Mouse (Mus musculus) E14TG2a.4 (cell line): ENCODE measurements around the gene Vsig10.
A peak's percentile ranks its signal among the peaks of the same experiment; 100 is the strongest.

Experiments
- H3K27me3 ChIP-seq: 2 replicates; pipeline ENCODE4 v1.6.1; 2014; ENCODE audit warnings: low read length, control low read depth; ENCODE audit not compliant: insufficient read depth
- H3K36me3 ChIP-seq: 2 replicates; pipeline ENCODE4 v1.6.1; 2014; ENCODE audit warnings: low read length, control low read depth; ENCODE audit not compliant: insufficient read depth
- H3K4me1 ChIP-seq: replicated peaks from 2 replicates; pipeline ENCODE4 v1.6.1; 2014; ENCODE audit warnings: low read depth, low read length, control low read depth
- H3K4me3 ChIP-seq: replicated peaks from 2 replicates; pipeline ENCODE4 v1.5.1; 2014; ENCODE audit warnings: mild to moderate bottlenecking, low read length
- H3K9me3 ChIP-seq: 2 replicates; pipeline ENCODE4 v1.6.1; 2014; ENCODE audit warnings: low read length, control low read depth
- CTCF ChIP-seq: conservative IDR thresholded peaks from 2 replicates; pipeline ENCODE4 v1.5.1; 2014; ENCODE audit warnings: low read length
- NANOG ChIP-seq: IDR thresholded peaks from 2 replicates; pipeline ENCODE4 v1.6.1; 2014; ENCODE audit warnings: borderline replicate concordance, low read length, mixed read lengths
- POU5F1 ChIP-seq: IDR thresholded peaks from 2 replicates; pipeline ENCODE4 v1.6.1; 2014; ENCODE audit warnings: low read length, borderline replicate concordance

Vsig10 gene

DNA sequence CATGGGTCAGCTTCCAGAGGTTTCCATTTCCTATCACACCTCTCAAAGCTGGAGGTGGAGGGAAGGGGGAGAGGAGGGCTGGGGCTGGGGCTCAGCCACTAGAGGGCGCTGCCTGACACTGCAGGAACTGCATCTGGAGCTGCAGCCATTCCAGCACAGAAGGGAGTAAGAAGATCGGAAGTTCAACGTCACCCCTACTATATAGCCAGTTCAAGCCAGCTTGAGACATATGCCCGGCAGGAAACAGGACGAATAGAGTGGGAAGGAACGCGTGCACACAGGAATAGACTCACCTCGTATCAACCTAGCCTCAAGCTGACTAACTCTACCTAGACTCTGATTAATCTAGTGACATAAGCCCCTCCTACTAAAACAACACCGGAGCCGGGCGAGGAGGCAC is 11.2 kb upstream of the Vsig10 start:
- H3K4me3 ChIP-seq = 0 out of 2 replicates have a peak overlapping the region, but pooled peaks have one; percentile 5
- no peaks in the 10 kb centered on the region for H3K9me3 ChIP-seq
- no peaks in the 10 kb centered on the region for H3K36me3 ChIP-seq
- H3K27me3 ChIP-seq = peaks cover 5% of the 10 kb centered on the region; the same call in 1 of the 2 replicates
- peaks cover 59% of the 10 kb centered on the region for H3K4me1 ChIP-seq
- TF ChIP-seq CTCF (peak; percentile 92), POU5F1 (no peak)

DNA sequence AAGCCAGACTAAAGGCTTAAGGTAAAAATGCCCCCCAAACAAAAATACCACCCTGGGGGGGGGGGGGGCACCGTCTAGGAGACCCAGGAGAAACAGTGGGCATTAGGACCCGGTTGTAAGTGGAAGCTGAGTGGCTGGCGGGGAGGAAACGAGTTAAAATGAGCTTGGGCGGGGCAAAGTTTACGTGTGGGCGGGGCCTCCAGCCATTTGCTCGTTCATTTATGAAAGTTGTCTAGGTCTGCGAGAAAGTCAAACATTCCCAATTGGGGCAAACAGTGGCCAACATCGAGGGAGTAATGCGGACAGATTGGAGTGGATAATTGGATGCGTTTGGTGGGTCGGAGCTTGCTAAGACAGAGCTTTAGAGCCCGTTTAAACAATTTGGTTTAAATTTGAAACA is 5.5 kb upstream of the Vsig10 start:
- Histone ChIP-seq H3K4me1 (peaks cover 64% of the 10 kb centered on the region), H3K9me3 (no peaks in the 10 kb centered on the region), H3K36me3 (no peaks in the 10 kb centered on the region), H3K27me3 (peaks cover 22% of the 10 kb centered on the region), H3K4me3 (peak overlapping the region; percentile 65)
- TF ChIP-seq CTCF (no peak), POU5F1 (no peak), NANOG (no peak)

DNA sequence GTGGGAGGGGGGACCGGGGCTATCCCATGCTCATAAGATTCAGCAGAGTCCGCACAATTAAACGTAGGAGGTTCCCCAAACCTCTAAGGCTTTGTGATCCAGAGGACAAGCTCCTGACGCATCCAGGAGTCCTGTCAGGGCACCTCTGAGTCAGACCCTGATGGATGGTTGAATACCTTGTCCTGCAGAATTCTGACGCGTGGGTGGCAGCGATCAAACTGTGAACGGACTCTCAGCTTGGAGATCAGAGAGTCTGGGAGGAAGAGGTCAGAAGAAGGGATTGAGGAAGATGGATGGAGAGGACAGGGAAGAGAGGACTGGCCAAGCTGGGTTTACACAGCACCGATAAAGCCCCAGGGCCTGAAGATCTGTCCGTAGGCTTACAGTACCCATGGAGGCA is 5.0 kb upstream of the Vsig10 start:
- Histone ChIP-seq H3K36me3 (no peaks in the 10 kb centered on the region), H3K4me3 (peak overlapping the region; percentile 65), H3K9me3 (no peaks in the 10 kb centered on the region), H3K4me1 (peaks cover 67% of the 10 kb centered on the region), H3K27me3 (peaks cover 26% of the 10 kb centered on the region)
- TF ChIP-seq CTCF = no peak
- no peak for TF ChIP-seq NANOG
- no peak for TF ChIP-seq POU5F1

DNA sequence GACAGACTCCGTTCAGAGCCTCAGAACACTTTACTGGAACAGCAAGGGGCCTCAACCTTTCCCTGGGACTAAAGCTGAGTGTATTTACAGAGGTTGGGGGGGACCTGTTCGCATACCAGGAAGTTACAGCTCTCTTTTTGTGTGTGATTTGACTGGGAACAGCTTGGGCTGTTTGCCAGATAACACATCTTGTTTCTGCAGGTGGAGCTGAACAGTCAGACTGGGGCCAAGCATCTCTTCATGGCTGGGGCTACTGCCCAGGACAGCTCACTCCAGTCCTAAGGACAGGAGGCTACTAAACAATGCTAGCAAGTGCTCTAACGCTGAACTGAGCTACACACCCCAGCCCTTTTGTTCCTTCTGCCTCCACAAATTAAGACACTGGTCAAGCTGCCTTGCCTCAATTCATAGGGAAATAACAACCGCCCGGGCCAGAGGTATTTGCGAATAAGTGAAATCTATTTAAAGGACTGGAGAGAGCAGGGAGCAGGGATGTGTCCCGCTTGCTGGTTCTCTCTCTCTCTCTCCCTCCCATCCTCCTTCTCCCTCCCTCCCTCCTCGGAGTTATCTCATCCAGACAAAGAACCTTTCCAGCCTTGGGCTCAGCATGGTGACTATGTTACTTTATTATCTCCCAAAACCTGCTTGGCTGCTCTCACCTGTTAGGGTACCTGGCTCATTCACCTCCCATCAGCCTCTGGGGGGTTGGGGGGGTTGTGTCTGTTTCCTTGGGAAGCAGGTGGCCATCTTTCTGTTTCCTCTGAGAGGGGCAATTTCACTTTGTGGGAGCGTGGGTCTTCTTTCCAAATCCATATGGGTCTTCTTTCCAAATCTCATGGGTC is 4.1 kb upstream of the Vsig10 start:
- peak; percentile 71 for TF ChIP-seq NANOG
- no peak for TF ChIP-seq CTCF
- Histone ChIP-seq H3K9me3 (no peaks in the 10 kb centered on the region), H3K4me1 (peaks cover 61% of the 10 kb centered on the region), H3K36me3 (no peaks in the 10 kb centered on the region), H3K27me3 (peaks cover 31% of the 10 kb centered on the region), H3K4me3 (peak overlapping the region; percentile 65; the same call in 1 of the 2 replicates)

DNA sequence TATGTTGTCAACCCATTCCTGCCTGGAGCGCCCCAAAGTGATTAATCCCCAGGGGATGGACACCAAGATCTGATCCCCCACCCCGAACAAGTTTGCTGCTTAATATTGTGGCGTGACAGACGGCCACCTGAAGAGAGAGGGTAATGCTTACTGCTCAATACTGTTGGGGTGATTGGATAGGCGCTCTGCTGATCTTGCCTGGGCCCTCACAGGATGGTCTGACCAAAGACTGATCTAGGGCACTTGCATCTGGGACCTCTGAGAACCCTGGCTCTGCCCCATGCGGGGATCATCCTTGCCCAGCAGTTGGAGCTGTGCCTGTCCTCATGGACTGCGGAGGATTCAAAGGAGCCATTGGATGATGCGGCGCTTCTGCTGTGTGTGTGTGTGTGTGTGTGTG is 4.9 kb downstream of the Vsig10 start:
- Histone ChIP-seq H3K27me3 (peaks cover 26% of the 10 kb centered on the region), H3K4me3 (peak overlapping the region; percentile 42), H3K4me1 (peaks cover 61% of the 10 kb centered on the region), H3K36me3 (0 out of 2 replicates have a peak, but pooled peaks cover 5% of the 10 kb centered on the region), H3K9me3 (peaks cover 3% of the 10 kb centered on the region)
- TF ChIP-seq POU5F1 (no peak), NANOG (no peak), CTCF (no peak)

DNA sequence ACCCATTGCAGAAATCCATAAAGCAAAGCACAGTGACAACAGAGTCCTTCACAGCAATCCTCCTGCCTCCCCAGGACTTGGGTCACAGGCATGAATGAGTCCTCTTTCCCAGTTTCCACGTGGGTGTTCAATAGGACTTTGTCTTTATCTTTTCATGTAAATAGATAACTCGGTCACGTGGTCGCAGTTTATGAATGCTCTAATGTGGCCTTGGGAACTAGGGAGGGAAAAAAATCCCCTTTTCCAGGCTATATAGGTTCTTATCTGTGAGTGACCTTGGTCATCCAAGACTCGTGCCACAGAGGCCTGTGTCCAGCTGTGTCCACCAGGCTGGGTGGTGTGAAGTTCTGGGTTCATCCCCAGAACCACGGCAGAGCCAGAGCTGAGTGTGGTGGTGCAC is 7.5 kb downstream of the Vsig10 start:
- peaks cover 73% of the 10 kb centered on the region for H3K4me1 ChIP-seq
- H3K27me3 ChIP-seq = peaks cover 4% of the 10 kb centered on the region
- H3K4me3 ChIP-seq = no peak overlapping the region
- H3K36me3 ChIP-seq = 0 out of 2 replicates have a peak, but pooled peaks cover 5% of the 10 kb centered on the region
- no peak for TF ChIP-seq NANOG
- no peak for TF ChIP-seq CTCF
- H3K9me3 ChIP-seq = peaks cover 2% of the 10 kb centered on the region

DNA sequence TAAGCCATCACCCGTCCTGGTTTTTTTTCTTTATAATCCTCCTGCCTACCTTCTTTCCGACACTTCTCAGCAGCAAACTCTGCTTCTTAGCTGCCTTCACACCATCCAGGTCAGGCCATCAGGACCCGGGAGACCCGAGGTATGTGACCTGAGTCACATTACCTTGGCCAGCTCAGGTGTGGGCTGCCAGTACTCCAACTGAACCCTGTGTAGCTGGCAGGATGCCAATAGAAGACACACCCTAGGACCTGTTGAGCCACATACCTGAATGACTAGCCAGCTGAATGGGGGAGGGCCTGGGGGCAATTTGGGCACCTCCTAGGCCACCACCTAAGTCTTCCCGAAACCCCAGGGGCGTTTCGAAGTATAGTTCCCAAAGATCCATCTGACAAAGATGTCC is 11.6 kb downstream of the Vsig10 start:
- no peak overlapping the region for H3K4me3 ChIP-seq
- H3K4me1 ChIP-seq = peaks cover 55% of the 10 kb centered on the region
- TF ChIP-seq CTCF = no peak
- no peak for TF ChIP-seq POU5F1
- no peak for TF ChIP-seq NANOG
- peaks cover 5% of the 10 kb centered on the region; the same call in 1 of the 2 replicates for H3K27me3 ChIP-seq
- 0 out of 2 replicates have a peak, but pooled peaks cover 3% of the 10 kb centered on the region for H3K36me3 ChIP-seq
- H3K9me3 ChIP-seq = no peaks in the 10 kb centered on the region

DNA sequence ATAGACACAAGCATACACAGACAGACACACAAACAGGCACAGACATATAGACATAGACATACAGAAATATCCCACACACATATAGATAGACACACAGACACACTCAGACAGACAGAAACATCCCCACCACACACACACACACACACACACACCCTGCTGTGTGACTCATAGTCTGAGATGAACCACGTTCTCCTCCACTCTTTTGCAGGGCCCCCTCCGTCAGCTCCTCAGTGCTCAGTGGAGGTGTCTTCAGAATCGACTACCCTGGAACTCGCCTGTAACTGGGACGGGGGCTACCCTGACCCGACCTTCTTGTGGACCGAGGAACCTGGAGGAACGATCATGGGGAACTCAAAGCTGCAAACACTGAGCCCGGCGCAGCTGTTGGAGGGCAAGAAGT is 19.1 kb downstream of the Vsig10 start:
- peaks cover 20% of the 10 kb centered on the region for H3K36me3 ChIP-seq
- no peak for TF ChIP-seq CTCF
- TF ChIP-seq NANOG = no peak
- no peak for TF ChIP-seq POU5F1

More for the DNA sequence above, 19.1 kb downstream of the Vsig10 start:
- Histone ChIP-seq H3K4me3 (no peak overlapping the region), H3K27me3 (no peaks in the 10 kb centered on the region), H3K9me3 (peaks cover 5% of the 10 kb centered on the region; the same call in 1 of the 2 replicates), H3K4me1 (peaks cover 25% of the 10 kb centered on the region)
